Mouse (Mus musculus): ENCODE results near the gene Itgb7.

The Itgb7 gene

GRCm38 (mm10) chr15:102198841-102199240 is 32.9 kb downstream of the Itgb7 start:
- DNase-seq (ENCODE audit: inconsistent age in 2 of 2, low spot score in 1 of 2) = peak in 1 of 2 experiments; percentile 44

- peak in 1 of 2 experiments; percentile 57 for DNase-seq (ENCODE audit: inconsistent age in 2 of 2, low spot score in 1 of 2)
Observed at GRCm38 (mm10) chr15:102195373-102195772, 36.4 kb downstream of the Itgb7 start.

GRCm38 (mm10) chr15:102194439-102194838 is 37.3 kb downstream of the Itgb7 start:
- no peak for DNase-seq (ENCODE audit: inconsistent age in 2 of 2, low spot score in 1 of 2)

GRCm38 (mm10) chr15:102193652-102194051 is 38.1 kb downstream of the Itgb7 start:
- DNase-seq (ENCODE audit: inconsistent age in 2 of 2, low spot score in 1 of 2) = peak in 1 of 2 experiments; percentile 42

- DNase-seq (ENCODE audit: inconsistent age in 2 of 2, low spot score in 1 of 2) = no peak
Observed at GRCm38 (mm10) chr15:102192820-102193386, 38.8 kb downstream of the Itgb7 start.

- peak in 1 of 2 experiments; percentile 35 for DNase-seq (ENCODE audit: inconsistent age in 2 of 2, low spot score in 1 of 2)
Observed at GRCm38 (mm10) chr15:102192271-102192812, 39.4 kb downstream of the Itgb7 start.

GRCm38 (mm10) chr15:102191699-102192098 is 40.0 kb downstream of the Itgb7 start:
- peak in 1 of 2 experiments; percentile 26 for DNase-seq (ENCODE audit: inconsistent age in 2 of 2, low spot score in 1 of 2)

GRCm38 (mm10) chr15:102188883-102189282 is 42.9 kb downstream of the Itgb7 start:
- peak in 1 of 2 experiments; percentile 26 for DNase-seq (ENCODE audit: inconsistent age in 2 of 2, low spot score in 1 of 2)

GRCm38 (mm10) chr15:102188096-102188495 is 43.6 kb downstream of the Itgb7 start:
- DNase-seq (ENCODE audit: inconsistent age in 2 of 2, low spot score in 1 of 2) = no peak

- peak; percentile 63 to 79 for DNase-seq (ENCODE audit: inconsistent age in 2 of 2, low spot score in 1 of 2)
Observed at GRCm38 (mm10) chr15:102186239-102186638, 45.5 kb downstream of the Itgb7 start.

- no peak for DNase-seq (ENCODE audit: inconsistent age in 2 of 2, low spot score in 1 of 2)
Observed at GRCm38 (mm10) chr15:102183076-102183475, 48.7 kb downstream of the Itgb7 start.

GRCm38 (mm10) chr15:102179924-102180323 is 51.8 kb downstream of the Itgb7 start:
- DNase-seq (ENCODE audit: inconsistent age in 2 of 2, low spot score in 1 of 2) = no peak

- DNase-seq (ENCODE audit: inconsistent age in 2 of 2, low spot score in 1 of 2) = no peak
Observed at GRCm38 (mm10) chr15:102179106-102179505, 52.6 kb downstream of the Itgb7 start.

GRCm38 (mm10) chr15:102178279-102178678 is 53.5 kb downstream of the Itgb7 start:
- peak; percentile 77 to 94 for DNase-seq (ENCODE audit: inconsistent age in 2 of 2, low spot score in 1 of 2)

GRCm38 (mm10) chr15:102177417-102177816 is 54.3 kb downstream of the Itgb7 start:
- peak; percentile 38 to 67 for DNase-seq (ENCODE audit: inconsistent age in 2 of 2, low spot score in 1 of 2)

GRCm38 (mm10) chr15:102176571-102177316 is 55.0 kb downstream of the Itgb7 start:
- DNase-seq (ENCODE audit: inconsistent age in 2 of 2, low spot score in 1 of 2) = peak in 1 of 2 experiments; percentile 67

GRCm38 (mm10) chr15:102175736-102176319 is 55.9 kb downstream of the Itgb7 start:
- DNase-seq (ENCODE audit: inconsistent age in 2 of 2, low spot score in 1 of 2) = peak in 1 of 2 experiments; percentile 65

- DNase-seq (ENCODE audit: inconsistent age in 2 of 2, low spot score in 1 of 2) = no peak
Observed at GRCm38 (mm10) chr15:102173581-102173980, 58.2 kb downstream of the Itgb7 start.

GRCm38 (mm10) chr15:102169064-102169463 is 62.7 kb downstream of the Itgb7 start:
- no peak for DNase-seq (ENCODE audit: inconsistent age in 2 of 2, low spot score in 1 of 2)

- DNase-seq (ENCODE audit: inconsistent age in 2 of 2, low spot score in 1 of 2) = peak; percentile 72 to 92
Observed at GRCm38 (mm10) chr15:102167620-102168021, 64.1 kb downstream of the Itgb7 start.

Data from adrenal gland, adult (tissue).